ENCODE assay signal across 24 mouse cellular contexts in the genomic region with DNA sequence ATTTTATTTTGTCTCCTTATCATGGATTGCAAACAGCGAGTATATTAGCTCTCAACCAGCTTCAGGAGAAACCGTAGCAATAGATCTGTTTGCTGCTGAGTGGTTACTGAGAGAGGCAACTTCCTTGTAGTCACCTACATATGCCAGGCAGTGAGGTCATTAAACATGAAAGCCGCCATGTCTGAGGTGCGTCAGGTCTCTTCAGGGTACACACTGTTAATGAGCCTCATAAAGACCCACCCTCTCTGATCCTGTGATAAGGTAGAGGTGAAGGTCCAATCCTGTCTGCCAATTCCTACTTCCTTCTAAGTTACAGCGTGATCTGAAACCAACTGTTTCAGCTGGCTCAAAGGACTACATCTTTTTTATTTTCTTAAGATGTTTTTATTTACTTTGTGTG. TPM values are rescaled to one million over a fixed set of nuclear protein-coding genes. Genes with fewer than 3 reads are reported as not detected.
"Had no signal": no experiment of that assay in that cellular context is flagged by ENCODE, and none has a peak within 500 bp of the region (broad histone marks: within the 10 kb centered on the region; RNA-seq: fewer than 3 reads in every experiment).

No protein-coding gene starts in this region.

- H3K4me1 ChIP-seq: kidney, embryonic 15.5 days; limb, embryonic 15.5 days; liver, embryonic 15.5 days; lung, embryonic 15.5 days; midbrain, embryonic 10.5 days; midbrain, embryonic 13.5 days; neural tube, embryonic 13.5 days had no signal

- H3K4me2 ChIP-seq: kidney, embryonic 15.5 days; limb, embryonic 15.5 days; liver, embryonic 11.5 days; liver, embryonic 15.5 days; lung, embryonic 15.5 days; midbrain, embryonic 13.5 days; neural tube, embryonic 13.5 days had no signal

- H3K36me3 ChIP-seq: kidney, embryonic 15.5 days; limb, embryonic 15.5 days; liver, embryonic 15.5 days; lung, embryonic 15.5 days; midbrain, embryonic 10.5 days; midbrain, embryonic 13.5 days; neural tube, embryonic 13.5 days had no signal

- H3K27me3 ChIP-seq: kidney, embryonic 15.5 days; limb, embryonic 15.5 days; lung, embryonic 15.5 days had no signal

- H3K9ac ChIP-seq: kidney, embryonic 15.5 days; limb, embryonic 15.5 days; liver, embryonic 15.5 days; lung, embryonic 15.5 days; midbrain, embryonic 13.5 days; neural tube, embryonic 13.5 days had no signal

- ATAC-seq: midbrain, embryonic 13.5 days; midbrain, embryonic 16.5 days had no signal

- H3K27ac ChIP-seq: kidney, embryonic 15.5 days; left cerebral cortex, adult 2 months; limb, embryonic 15.5 days; liver, embryonic 15.5 days; lung, embryonic 15.5 days; midbrain, embryonic 10.5 days; midbrain, embryonic 13.5 days; neural tube, embryonic 13.5 days had no signal

- H3K9me3 ChIP-seq: kidney, embryonic 15.5 days; limb, embryonic 15.5 days; liver, embryonic 15.5 days; lung, embryonic 15.5 days; megakaryocyte, embryonic 14.5 days; midbrain, embryonic 10.5 days; midbrain, embryonic 13.5 days; neural tube, embryonic 13.5 days had no signal

- DNase-seq: kidney, adult 11 months; kidney, adult 8-10 months; kidney, postnatal 10 days; kidney, postnatal 4 days; layer of hippocampus, postnatal 36 days; lung, adult 18-20 months; lung, postnatal 10 days; lung, postnatal 36 days; retina, postnatal 1 day; right cerebral cortex, postnatal 25 days; thymus, adult 2 months; thymus, postnatal 25 days had no signal

- H3K4me3 ChIP-seq: kidney, embryonic 15.5 days; left cerebral cortex, adult 2 months; limb, embryonic 15.5 days; liver, embryonic 15.5 days; lung, embryonic 15.5 days; megakaryocyte, embryonic 14.5 days; midbrain, embryonic 10.5 days; midbrain, embryonic 13.5 days; myocyte; neural tube, embryonic 13.5 days had no signal

RNA-seq across cellular contexts. Expression of gene Epcam, which starts 7.6 kb away (rescaled TPM):
- polyA plus RNA-seq: myocyte had no signal
